Mouse (Mus musculus) frontal cortex, adult 2 months (tissue): ENCODE data around the gene St6gal1. TPM values are rescaled to one million over a fixed set of nuclear protein-coding genes. Genes with fewer than 3 reads are reported as not detected.

Source experiments
- DNase-seq, 2 experiments: peaks; one replicate each; pipeline ENCODE4 v3.0.0; 2022; ENCODE audit warnings: low spot score in 1 of 2; ENCODE audit errors: extremely low spot score in 1 of 2
- polyA plus RNA-seq: library from polyadenylated mRNA; depleted of rRNA; stranded (reverse); fragments of >200 nt; gene quantifications from 2 replicates; pipeline ENCODE4 v1.2.3, GENCODE M21; 2012

The St6gal1 gene
- polyA plus RNA-seq, 1 experiment, result 19.8 TPM

DNA sequence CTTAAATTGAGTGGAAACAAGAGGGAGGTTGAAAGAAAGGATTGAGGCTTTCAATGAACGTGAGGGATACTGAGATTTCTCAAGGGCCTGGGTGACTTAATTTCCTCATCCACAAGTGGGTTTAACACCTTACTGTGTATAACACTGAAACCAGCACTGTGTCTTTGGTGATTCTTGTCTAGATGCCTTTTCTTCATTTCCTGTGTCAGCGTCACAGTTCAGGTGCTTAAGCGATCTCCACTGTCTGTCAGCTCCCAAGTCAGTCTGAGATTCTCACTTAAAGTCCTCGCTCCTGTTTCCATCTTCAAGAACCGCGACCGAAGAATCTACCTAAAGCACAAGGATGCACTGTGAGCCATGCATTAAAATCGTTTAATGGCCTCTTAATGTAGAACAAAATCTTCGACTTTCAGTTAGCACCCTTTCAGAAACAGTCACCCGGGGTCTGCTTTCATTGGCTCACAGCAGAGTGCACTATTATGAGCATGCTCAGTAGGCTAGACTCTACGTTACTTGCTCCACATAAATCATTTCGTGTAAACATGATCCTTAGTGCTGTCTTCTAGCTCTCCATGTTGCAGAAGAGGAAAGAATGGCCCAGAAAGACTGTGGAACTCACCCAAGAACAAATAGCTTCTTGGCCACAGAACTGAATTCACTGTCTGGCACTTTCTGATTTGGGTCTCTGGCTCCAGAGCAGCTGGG lies 1.2 kb upstream of the St6gal1 start:
- peak in 1 of 2 experiments; percentile 53 for DNase-seq

DNA sequence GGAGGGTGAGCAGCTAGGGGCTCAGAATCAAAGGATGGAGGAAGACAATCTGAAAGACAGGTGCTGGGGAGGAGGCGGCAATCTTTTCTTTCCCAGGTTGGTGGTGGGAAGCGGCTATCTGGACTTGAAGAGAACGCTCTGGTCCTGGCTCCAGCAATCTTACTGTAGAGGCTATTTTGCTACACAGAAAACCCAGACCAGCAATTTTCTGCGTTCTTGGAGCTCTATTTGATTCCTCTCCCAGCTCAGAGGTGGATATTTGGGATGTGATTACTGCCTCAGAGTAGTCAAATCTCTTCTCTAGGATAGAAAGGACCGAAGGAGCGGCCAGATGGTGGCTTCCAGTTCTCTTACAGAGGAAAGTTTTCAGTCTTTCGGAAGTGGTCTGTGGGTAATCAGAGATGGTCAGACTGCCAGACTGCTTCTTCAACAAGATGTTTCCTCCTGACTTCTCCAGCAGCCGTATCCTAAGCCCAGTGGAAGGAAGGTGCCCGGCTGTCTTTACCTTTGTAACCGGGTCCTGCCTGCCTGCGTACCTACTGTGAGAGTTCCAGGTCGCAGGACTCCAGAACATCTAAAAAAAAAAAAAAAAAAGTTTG lies 570 bp upstream of the St6gal1 start:
- DNase-seq, result peak in 1 of 2 experiments; percentile 33

DNA sequence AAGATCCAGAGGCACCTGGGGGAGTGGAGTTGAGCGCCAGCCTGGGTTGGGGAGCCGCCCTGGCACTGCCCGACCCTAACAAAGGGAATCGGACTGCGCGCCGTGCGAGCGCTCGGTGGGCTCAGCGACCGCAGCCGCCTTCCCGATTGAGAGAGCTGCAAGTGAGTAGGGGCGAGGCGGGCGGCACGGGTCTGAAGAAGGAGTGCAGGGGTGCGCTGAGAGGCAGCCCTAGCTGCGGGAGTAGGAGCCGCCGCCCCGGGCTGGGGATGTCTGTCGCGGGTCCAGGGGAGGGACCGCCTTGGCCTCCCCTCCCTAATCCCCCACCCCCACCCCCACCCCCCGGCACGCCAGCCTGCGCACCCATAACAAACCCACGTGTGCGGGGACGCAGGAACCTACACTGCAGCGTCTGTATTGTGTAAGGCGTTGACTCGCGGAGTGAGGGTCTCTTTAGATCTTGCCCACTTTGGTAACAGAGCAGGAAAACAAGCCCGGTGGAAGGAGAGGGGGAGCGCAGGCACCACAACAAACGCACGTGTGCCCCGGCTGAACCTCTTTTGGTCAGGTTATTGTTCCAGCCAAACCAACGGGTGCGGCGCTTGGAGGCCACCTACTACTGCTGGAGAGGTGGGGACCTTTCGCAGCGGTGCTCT lies 655 bp downstream of the St6gal1 start:
- peak in 1 of 2 experiments; percentile 39 for DNase-seq

DNA sequence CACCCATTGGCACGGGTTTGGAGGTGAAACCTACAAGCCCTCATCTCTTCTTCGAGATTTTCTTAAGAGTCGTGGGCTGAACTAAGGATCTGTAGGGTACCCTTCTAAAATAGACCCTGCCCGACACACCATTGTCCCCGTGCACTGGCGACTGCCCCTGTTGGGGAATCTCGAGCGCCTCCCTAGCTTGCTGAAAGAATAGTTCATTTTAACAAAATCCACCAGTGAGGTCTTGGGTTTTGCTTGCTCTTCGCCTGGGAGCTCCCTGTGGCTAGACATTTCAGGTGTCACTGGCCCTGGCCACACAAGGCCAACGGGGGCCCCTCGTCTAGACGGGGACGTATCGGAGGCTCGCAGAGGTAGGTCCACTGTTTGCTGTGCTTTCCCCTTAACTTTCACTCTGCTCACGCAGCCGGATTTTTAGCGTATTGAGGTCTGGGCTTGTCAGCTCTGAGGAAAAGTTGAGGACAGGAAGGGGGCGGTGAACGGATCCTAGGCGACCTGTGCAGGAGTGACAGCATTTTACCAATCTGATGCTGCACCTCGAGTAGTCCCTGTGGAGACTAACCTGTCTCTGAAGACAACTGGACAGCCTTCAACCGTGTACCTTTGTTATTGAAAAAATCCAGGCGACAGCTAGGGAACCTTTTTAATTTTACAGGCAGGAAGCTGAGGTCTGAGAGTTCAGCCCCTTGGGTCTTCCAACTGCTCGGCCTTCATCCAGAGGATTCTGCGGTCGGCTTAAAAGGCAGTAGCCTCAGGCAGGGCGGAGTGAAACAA lies 1.5 kb downstream of the St6gal1 start:
- peak in 1 of 2 experiments; percentile 71 for DNase-seq

DNA sequence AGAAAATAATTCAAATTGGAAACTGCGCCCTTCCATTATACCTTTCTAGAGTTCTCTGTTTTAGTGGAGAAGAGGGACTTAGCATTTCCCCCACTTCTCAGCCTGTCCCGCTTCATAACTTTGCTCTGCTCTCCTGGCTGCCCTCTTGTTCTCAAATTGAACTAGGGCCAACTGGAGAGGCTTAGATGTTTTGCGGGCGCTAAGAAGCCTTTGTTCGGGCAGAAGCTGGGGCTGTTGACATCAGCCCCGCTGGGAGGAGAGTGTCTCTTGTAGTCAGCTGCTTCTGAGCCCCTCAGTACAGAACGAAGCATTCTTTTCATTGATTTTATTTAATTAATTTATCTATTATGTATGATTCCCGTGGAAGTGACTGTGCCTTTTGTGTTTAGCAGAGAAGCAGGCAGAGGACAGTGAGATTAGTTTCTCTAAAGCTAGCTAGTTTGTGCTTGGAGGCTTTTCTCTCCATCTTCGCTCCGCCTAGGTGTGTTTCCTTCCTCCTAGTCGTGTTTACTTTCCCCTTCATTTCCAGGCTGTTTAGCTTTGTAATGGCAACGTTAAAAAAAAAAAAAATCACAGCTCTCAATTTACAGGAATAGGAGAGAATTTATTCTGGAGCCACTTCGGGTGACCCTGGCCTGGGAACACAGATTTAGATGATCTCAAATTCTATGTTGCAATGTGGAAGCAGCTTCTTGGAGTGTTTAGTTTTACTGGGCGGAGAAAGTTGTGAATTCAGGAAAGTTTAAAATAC lies 2.2 kb downstream of the St6gal1 start:
- DNase-seq, result peak in 1 of 2 experiments; percentile 48

DNA sequence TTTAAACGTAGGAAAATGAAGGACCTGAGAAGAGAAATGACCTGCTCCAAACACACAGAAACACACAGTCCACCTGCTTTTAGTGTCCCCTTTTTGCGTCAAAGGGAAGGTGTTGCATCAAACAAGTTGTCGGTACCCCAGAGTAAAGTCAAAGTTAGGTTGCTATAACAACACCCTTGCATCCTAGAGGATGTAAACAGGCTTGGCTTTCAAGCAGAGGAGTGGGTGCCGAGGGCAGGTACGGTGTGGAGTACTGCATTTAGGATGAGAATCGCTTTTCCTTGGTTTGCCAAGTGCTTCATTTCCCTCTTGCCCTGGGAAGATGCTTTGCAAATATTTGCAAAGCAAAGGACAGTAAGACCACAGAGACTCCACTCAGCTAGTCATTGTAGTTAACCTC lies 3.3 kb downstream of the St6gal1 start:
- no peak for DNase-seq

DNA sequence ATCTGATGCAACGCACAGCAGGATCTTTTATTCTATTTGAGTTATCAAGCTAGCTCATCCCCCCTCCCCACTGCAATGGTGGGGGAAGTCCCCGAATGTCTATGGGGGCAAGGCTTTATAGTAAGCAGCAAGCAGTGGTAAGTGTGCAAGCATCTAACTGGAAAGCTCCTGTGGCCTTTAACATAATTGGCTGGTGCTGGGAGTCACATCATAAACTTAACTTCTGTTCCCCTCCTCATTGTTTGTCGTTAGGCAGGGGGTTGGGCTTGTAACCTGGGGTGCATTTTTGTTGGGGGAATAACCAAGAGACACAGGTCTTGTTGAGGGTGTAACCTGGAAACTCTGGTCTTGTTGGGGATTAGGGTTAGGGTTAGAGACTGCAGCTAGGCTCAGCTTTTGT lies 3.9 kb downstream of the St6gal1 start:
- DNase-seq, result no peak

DNA sequence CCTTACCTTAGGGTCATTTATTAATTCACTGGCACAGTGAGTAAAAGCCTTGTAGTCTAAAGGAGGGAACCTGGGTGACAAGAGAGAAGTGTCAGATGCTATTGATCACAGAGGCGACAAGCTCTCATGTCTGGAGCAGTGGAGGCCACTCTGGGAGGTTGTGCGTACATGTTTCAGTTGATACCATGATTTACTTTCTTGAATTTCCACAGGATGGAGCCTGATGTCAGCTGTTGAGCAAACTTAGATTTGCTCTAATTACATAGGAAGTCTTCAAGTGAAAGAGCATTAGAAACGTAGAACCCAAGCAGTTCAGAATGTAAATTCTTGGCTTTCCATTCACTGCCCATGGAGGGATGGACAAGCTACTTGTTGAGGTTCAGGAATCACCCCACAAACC lies 5.4 kb downstream of the St6gal1 start:
- DNase-seq, result no peak

DNA sequence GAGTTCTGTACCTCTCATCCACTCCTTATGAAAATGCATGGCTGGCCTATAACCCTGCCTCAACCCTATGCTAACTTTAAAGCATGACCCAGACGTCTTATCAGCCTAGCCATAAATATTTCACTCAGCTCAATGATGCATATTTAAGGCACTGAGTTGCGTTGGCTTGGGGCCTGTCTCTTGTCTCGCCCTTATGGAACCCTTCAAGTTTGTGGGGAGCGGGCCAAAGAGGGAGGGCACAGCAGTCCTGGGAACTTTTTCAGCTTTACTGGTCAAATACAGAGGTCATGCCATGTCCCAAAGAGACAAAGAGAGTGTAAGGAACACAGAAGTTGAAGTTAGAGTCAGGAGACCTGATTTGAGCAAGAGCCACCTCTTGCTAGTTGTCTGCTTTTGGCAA lies 6.6 kb downstream of the St6gal1 start:
- no peak for DNase-seq

DNA sequence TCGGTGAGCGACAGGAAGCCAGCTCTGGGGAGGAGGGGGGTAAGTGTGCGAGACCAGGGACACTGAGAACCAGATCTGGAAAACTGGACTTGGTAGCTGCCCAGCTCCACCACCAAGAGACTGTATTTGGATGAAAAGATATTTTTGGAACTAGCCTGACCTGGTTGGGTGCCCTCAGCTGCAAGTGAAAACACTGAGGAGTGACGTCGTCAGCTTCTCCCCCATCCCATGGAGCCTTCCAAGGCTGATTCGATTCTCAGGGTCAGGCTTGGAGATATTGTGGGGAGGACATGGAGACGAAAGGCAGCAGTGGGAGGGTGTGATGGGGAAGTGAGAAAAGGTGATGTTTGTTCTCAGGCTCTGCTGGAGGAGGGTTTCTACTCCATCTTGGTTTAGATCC lies 8.2 kb downstream of the St6gal1 start:
- DNase-seq, result no peak

DNA sequence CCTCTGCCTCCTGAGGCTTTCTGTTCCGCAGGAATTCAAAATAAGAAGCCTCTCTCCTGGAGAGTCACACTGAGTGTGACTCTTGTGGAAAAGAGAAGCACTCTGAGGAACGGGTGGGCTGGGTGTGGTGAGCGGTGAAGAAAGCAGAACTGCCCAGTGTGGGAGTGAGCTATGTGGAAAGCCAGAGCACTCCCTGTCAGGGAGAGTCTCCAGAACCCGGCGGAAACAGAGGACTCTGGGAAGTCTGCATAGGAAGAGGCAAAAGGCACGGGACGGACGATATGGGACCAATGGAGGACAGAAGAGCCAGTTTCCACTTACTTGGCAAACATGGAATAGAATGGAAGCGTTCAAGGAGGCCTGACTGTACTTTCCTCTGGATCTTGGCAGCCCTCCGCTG lies 9.0 kb downstream of the St6gal1 start:
- DNase-seq, result no peak

DNA sequence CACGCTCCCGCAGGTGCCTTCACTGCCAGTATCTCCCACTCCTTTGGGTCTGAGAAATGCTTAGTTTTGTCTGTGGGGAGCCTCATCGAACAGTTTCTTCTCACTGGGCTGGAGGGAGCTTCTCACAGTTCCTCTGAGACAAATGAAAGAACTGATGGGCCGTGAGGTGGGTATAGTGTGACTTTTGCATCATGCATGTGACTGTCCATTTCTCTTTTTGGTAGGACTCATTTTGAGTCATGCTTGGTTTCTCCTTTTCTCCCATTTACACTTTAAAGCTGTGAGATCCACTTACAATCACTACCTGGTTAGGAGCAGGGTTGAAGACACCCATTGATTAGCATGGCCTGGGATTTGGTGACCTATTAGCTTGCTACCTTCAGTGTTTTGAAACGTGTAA lies 10.0 kb downstream of the St6gal1 start:
- DNase-seq, result no peak

DNA sequence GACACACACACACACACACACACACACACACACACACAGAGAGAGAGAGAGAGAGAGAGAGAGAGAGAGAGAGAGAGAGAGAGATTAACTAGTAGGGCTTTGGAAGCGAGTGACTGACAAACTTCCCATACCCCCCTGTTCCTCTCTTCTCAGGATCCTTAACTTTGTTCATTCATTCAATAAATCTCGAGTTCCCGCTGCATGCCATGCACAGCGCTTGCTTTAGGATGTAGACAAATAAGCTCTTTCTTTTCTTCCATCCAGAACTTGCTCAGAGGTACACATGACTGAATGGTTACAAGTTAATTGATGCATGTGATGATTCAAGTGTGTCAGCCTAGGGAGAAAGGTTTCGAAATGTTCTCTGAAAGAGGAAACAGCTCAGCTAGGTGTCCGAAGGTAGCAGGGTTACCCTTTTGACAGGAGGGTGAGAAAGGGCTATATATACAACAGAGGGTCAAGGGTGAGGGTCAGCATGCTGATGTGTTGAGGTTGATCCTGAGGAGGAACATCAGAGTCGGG lies 10.7 kb downstream of the St6gal1 start:
- DNase-seq, result no peak

DNA sequence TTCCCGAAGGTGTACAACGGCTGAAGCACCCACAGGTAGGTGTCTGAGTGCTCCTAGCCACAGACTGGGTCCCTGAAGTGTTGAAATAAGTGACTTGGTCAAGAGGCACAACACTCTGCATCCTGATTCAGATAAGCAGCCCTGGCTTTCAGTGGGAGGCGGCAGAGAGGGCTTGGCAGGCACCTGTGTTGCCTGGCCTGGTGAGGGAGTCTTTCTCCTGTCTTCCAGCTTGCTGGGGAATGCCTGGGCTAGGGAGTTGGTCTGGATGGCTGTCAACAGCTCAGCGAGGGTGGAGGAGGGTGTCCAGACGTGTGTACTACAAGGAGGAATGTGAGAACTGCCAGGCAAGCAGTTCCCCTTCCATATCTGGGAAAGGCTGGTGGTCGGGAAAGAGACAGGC lies 15.0 kb downstream of the St6gal1 start:
- no peak for DNase-seq

DNA sequence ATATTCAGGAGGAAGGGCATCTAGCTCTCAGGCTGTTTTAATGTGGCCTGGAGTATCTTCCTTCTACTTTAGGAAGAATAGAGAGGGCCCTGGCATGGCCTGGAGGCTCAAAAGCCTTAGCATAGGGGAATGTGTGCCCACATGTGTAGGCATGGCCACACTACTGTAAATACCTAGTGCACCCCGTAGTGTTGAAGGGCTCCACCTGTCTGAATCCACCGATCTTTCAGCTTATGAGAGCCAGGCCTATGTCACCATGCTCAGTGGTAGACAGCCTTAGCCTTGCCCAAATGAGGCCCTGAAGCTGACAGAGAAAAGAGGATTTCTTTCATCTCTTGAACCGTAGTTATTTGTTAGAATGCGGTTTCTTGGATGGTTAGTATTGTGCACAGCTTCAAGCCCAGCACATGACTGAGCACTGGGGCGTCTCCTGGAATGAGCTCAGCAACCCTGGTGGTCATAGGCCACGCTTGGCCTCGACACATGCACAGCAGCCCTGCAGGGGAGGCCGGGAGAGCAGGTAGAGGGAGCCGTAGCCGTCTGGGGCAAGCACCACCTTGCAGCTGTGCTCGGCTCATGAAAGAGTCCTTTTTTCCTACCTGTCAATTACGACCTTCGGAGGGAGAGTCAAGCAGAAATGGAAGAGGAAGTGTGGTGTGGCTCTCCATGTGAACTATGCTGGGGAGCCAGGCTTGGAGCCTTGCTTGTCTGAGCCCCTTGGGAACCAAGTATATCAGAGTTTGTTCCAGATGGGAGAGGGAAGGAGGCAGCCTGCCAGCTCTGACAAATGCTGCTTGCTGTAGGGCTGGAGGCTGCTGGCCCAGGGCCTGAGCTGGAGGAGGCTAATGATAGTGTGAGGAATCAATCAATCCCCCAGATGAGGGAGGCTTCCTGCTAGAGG lies 15.8 kb downstream of the St6gal1 start:
- peak; percentile 88 to 93 for DNase-seq

DNA sequence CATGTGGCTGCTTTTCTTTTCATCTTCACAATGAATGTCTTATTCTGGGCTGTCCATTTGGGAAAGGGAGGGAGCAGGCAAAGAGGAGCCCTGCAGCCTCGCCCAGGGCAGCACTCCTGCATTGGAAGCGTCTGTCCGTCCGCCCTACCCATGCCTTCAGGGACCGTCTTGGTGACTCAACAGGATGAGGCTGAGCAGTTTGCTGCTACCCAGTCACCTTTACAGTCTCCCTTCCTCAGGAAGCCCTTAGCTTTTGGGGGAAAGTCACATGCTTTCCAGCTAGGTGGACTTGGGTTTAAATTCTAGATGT lies 16.4 kb downstream of the St6gal1 start:
- no peak for DNase-seq

DNA sequence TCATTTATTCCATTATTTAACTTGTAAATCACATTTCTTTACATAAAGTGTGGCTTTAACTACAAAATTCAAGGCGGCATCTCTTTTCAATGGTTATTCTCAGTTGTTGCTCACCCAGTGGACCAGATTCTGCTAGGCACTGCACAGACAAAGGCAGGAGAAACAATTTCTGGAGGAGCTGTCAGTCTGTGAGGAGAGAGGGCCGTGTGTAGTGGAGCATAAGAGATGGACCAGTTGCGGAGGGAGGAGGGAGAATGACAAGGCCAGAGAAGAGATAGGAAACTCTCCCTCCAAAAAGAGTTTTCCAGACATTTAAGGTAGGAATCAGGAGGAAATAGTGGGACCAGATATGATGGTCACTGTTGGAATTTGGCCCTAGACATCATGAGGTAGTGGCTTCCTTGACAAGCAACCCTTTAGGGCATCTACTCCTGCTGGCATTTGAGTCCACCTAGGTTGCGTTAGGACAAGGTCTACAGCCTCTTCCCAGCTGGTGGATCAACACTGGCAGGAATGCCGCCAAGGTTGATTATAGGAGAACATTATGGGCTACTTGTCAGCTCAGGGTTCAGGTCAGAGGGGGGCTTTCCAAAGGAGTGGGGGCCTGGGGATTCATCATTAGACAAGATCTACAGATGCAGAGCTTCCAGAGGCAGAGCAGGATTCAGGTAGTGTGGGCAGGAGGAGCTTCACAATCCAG lies 19.3 kb downstream of the St6gal1 start:
- DNase-seq, result no peak

DNA sequence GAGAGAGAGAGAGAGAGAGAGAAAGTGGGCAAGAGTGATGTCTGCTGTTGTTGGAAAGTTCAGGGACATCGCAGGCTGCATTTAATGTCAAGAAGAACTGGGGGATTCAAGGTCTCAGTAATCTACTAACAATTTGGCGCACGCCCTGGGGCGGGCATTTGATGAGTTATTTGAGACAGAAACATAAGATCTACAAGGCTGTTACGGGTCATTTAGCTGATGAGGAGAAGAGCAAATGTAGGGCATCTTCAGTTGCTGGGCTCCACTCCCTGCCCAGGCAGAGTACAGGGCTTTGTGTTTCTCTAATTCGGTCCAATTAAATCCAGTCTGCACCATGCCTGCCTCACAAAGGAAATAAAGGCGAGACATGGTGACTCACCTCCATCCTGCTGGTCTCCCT lies 19.9 kb downstream of the St6gal1 start:
- DNase-seq, result no peak

DNA sequence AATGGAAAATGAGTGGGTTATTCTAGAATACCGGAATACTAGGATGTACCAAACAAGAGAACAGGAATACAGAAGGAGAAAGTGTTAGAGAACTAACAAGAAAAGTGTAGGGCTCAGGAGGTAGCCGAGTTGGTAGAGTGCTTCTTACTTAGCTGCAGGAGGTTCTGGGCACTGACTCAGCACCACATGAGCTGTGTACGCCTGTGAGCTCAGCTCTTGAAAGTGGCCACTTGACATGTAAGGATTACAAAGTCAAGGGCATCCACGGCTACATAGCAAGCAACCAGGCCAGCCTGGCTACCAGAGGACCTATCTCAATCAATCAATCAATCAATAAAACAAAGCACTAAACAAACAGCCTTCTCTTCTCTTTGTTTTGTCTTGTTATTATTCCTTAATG lies 24.7 kb downstream of the St6gal1 start:
- DNase-seq, result no peak
